Mouse (Mus musculus) midbrain, embryonic 11.5 days (tissue): ENCODE measurements around the gene Hoxb4. TPM values are rescaled to one million over a fixed set of nuclear protein-coding genes. Genes with fewer than 3 reads are reported as not detected.

ENCODE experiments used
- ATAC-seq: fragments of 200-750 bp; cut with Nextera tagmentation; 2 replicates; pipeline ENCODE4 v1.8.0; 2017; ENCODE audit warnings: moderate TSS enrichment, moderate library complexity; ENCODE audit not compliant: low FRiP score
- DNase-seq: peaks from one replicate; pipeline ENCODE4 v3.0.0; 2015; ENCODE audit warnings: low spot score; ENCODE audit errors: missing footprints
- H3K27ac ChIP-seq: fragments of 300-500 bp; sonication (generic); 2 replicates; pipeline ENCODE4 v1.5.1; 2014; ENCODE audit warnings: low read depth, low read length
- H3K27me3 ChIP-seq: fragments of 300-500 bp; sonication (generic); 2 replicates; pipeline ENCODE4 v1.6.1; 2014; ENCODE audit warnings: mild to moderate bottlenecking, low read length, moderate library complexity, mixed read lengths; ENCODE audit not compliant: control insufficient read depth, insufficient read depth
- H3K36me3 ChIP-seq: fragments of 300-500 bp; sonication (generic); 2 replicates; pipeline ENCODE4 v1.6.1; 2014; ENCODE audit warnings: mild to moderate bottlenecking, low read length, moderate library complexity, mixed read lengths; ENCODE audit not compliant: control insufficient read depth, insufficient read depth
- H3K4me1 ChIP-seq: fragments of 300-500 bp; sonication (generic); 2 replicates; pipeline ENCODE4 v1.6.1; 2014; ENCODE audit warnings: low read length; ENCODE audit not compliant: control insufficient read depth, insufficient read depth
- H3K4me2 ChIP-seq: fragments of 300-500 bp; sonication (generic); 2 replicates; pipeline ENCODE4 v1.6.1; 2014; ENCODE audit warnings: mild to moderate bottlenecking, moderate library complexity
- H3K4me3 ChIP-seq: fragments of 300-500 bp; sonication (generic); 2 replicates; pipeline ENCODE4 v1.5.1; 2014; ENCODE audit warnings: low read depth, low read length
- H3K9ac ChIP-seq: fragments of 300-500 bp; sonication (generic); 2 replicates; pipeline ENCODE4 v1.6.1; 2014; ENCODE audit warnings: low read length
- H3K9me3 ChIP-seq: fragments of 300-500 bp; sonication (generic); 2 replicates; pipeline ENCODE4 v1.6.1; 2016; ENCODE audit warnings: low read length; ENCODE audit not compliant: control insufficient read depth
- WGBS: fragments of 180-500 bp; shearing (Covaris S2); extraction: QIAGEN DNeasy Blood & Tissue Kit; methylation state at CpG from one replicate; pipeline ENCODE4 v1.1.7; 2014; 5-methylcytosine and 5-hydroxymethylcytosine counted together
- polyA plus RNA-seq: library from polyadenylated mRNA; unstranded; fragments of >200 nt; fragmentation: Nextera tagmentation; extraction: Ambion mirVana; gene quantifications from 2 replicates; pipeline ENCODE4 v1.2.1, GENCODE M21; 2014

Gene Hoxb4
- polyA plus RNA-seq, 1 experiment from 2014 or later: not detected

GRCm38 (mm10) chr11:96297968-96298635, 20.0 kb upstream of the Hoxb4 start:
- peak; percentile 93 for DNase-seq
- ATAC-seq: no peak
- H3K4me3 ChIP-seq: no peak overlapping the region
- H3K27ac ChIP-seq: no peak overlapping the region
- H3K9ac ChIP-seq: no peak overlapping the region
- H3K36me3 ChIP-seq: no peaks in the 10 kb centered on the region
- no peak overlapping the region for H3K4me2 ChIP-seq
- no peaks in the 10 kb centered on the region for H3K4me1 ChIP-seq
- H3K27me3 ChIP-seq: peaks cover 100% of the 10 kb centered on the region
- WGBS: 3% methylated on average over 11 of the region's 11 CpGs
- no peaks in the 10 kb centered on the region for H3K9me3 ChIP-seq

GRCm38 (mm10) chr11:96298895-96299667, 19.0 kb upstream of the Hoxb4 start:
- Histone ChIP-seq H3K9ac (no peak overlapping the region), H3K36me3 (no peaks in the 10 kb centered on the region), H3K27me3 (peaks cover 100% of the 10 kb centered on the region), H3K4me1 (no peaks in the 10 kb centered on the region), H3K4me2 (no peak overlapping the region), H3K27ac (no peak overlapping the region), H3K4me3 (no peak overlapping the region), H3K9me3 (no peaks in the 10 kb centered on the region)
- under 1% methylated on average over 66 of the region's 66 CpGs for WGBS
- ATAC-seq (no peak), DNase-seq (peak; percentile 95)

GRCm38 (mm10) chr11:96299781-96300180, 18.3 kb upstream of the Hoxb4 start:
- Histone ChIP-seq H3K4me3 (no peak overlapping the region), H3K36me3 (no peaks in the 10 kb centered on the region), H3K4me1 (no peaks in the 10 kb centered on the region), H3K9me3 (no peaks in the 10 kb centered on the region), H3K9ac (no peak overlapping the region), H3K27ac (no peak overlapping the region), H3K4me2 (no peak overlapping the region), H3K27me3 (peaks cover 100% of the 10 kb centered on the region)
- ATAC-seq (no peak), DNase-seq (no peak)
- under 1% methylated on average over 9 of the region's 9 CpGs for WGBS

GRCm38 (mm10) chr11:96300354-96301063, 17.6 kb upstream of the Hoxb4 start:
- 2% methylated on average over 35 of the region's 35 CpGs for WGBS

GRCm38 (mm10) chr11:96301064-96301431, 17.0 kb upstream of the Hoxb4 start:
- ATAC-seq (no peak), DNase-seq (peak; percentile 94)
- no peaks in the 10 kb centered on the region for H3K36me3 ChIP-seq
- no peaks in the 10 kb centered on the region for H3K4me1 ChIP-seq
- 5% methylated on average over 10 of the region's 10 CpGs for WGBS
- H3K27me3 ChIP-seq: peaks cover 100% of the 10 kb centered on the region
- no peak overlapping the region for H3K4me3 ChIP-seq
- H3K27ac ChIP-seq: no peak overlapping the region
- H3K9me3 ChIP-seq: no peaks in the 10 kb centered on the region
- no peak overlapping the region for H3K9ac ChIP-seq
- no peak overlapping the region for H3K4me2 ChIP-seq

More at GRCm38 (mm10) chr11:96300354-96301063, 17.6 kb upstream of the Hoxb4 start:
- DNase-seq (peak; percentile 94), ATAC-seq (no peak)
- Histone ChIP-seq H3K9ac (no peak overlapping the region), H3K4me3 (no peak overlapping the region), H3K4me2 (no peak overlapping the region), H3K36me3 (no peaks in the 10 kb centered on the region), H3K27ac (no peak overlapping the region), H3K9me3 (no peaks in the 10 kb centered on the region), H3K27me3 (peaks cover 100% of the 10 kb centered on the region), H3K4me1 (no peaks in the 10 kb centered on the region)

- Histone ChIP-seq H3K4me1 (no peaks in the 10 kb centered on the region), H3K4me3 (no peak overlapping the region), H3K4me2 (no peak overlapping the region), H3K9ac (no peak overlapping the region), H3K36me3 (no peaks in the 10 kb centered on the region), H3K27ac (no peak overlapping the region), H3K9me3 (no peaks in the 10 kb centered on the region), H3K27me3 (peaks cover 100% of the 10 kb centered on the region)
- WGBS: 1% methylated on average over 15 of the region's 15 CpGs
- ATAC-seq (no peak), DNase-seq (peak; percentile 94)
These were observed 16.2 kb upstream of the Hoxb4 start for GRCm38 (mm10) chr11:96301837-96302236.

GRCm38 (mm10) chr11:96302381-96303150, 15.5 kb upstream of the Hoxb4 start:
- Histone ChIP-seq H3K36me3 (no peaks in the 10 kb centered on the region), H3K27me3 (peaks cover 100% of the 10 kb centered on the region), H3K9me3 (no peaks in the 10 kb centered on the region), H3K27ac (no peak overlapping the region), H3K9ac (no peak overlapping the region), H3K4me1 (no peaks in the 10 kb centered on the region), H3K4me2 (no peak overlapping the region), H3K4me3 (no peak overlapping the region)
- ATAC-seq (no peak), DNase-seq (peak; percentile 95)
- WGBS: 4% methylated on average over 23 of the region's 23 CpGs

- Histone ChIP-seq H3K27ac (no peak within 1 kb of the TSS), H3K36me3 (no peaks in the 10 kb centered on the region), H3K4me3 (no peak within 1 kb of the TSS), H3K9me3 (no peaks in the 10 kb centered on the region), H3K27me3 (peaks cover 100% of the 10 kb centered on the region), H3K4me1 (no peaks in the 10 kb centered on the region), H3K4me2 (no peak within 1 kb of the TSS), H3K9ac (no peak within 1 kb of the TSS)
- 1% methylated on average over 69 of the region's 69 CpGs for WGBS
- DNase-seq: peak; percentile 95
- no peak for ATAC-seq
These were observed 14.6 kb upstream of the Hoxb4 start, which contains the start of gene Hoxb5 for GRCm38 (mm10) chr11:96303151-96304099. Gene Hoxb5 (plus strand): TSS chr11:96303336.
